Mouse (Mus musculus) brain, embryonic 18.5 days (tissue): Measurements from ENCODE around the gene Polr2h.
"Not testable (repeated sequence)": the region's sequence is repeated elsewhere in the genome, so short reads cannot be mapped to it uniquely, and the experiment has no call there.

ENCODE experiments used
- DNase-seq: peaks from one replicate; pipeline ENCODE4 v3.0.0-alpha.2; 2012; ENCODE audit warnings: low read depth, low spot score

Polr2h gene

DNA sequence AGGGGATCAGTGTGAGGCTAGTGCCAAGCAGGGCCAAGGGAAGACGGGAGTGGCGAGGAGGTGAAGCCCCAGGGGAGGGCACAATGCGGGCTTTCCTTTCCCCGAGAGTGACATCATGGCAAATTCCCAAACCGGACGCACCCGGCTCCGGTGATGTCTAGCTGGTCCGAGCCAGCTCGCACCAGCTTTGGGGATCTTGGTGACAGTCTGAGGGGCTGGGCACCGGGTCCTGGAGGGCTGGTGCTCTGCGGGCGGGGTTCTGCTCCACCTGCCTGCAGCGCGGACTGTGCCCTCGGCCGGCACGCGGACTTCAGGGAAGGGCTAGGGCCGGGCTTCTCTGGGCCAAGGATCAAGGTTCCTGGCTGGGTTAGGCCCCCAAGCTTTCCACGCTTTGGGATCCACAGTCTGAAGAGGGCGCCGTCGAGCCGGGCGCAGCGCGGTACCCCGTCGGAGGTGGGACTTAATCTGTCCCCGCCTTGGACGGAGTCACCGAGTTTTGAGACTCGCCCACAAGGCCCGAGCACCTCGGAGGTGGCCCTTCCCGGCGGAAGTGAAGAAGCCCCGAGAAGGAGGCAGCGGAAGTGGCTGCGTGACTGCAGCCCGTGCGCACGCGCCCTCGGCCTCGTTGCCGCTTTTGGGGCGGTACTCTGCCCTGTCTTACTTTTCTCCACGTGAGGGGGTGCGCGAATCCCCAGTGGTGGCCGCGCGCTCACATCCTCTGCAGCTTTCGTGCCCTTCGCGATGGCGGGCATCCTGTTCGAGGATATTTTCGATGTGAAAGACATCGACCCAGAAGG, at the start of gene Polr2h, which contains the start of gene Clcn2:
Polr2h (plus strand) TSS at position 485 of the 797 bp plus-strand sequence.
Clcn2 (minus strand) TSS at position 566 of the 797 bp plus-strand sequence.
- peak; percentile 90 for DNase-seq

DNA sequence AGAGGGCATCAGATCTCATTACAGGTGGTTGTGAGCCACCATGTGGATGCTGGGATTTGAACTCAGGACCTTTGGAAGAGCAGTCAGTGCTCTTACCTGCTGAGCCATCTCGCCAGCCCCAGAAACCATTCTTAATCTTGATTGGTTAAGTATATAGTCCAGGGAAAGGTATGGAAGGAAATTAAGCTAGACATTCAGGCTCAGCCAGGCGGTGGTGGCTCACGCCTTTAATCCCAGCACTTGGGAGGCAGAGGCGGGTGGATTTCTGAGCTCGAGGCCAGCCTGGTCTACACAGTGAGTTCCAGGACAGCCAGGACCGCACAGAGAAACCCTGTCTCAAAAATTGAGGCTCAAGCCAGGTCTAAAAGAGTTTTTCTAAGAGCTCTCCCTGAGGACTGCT, 49.5 kb upstream of the Polr2h start, which contains the start of gene Eif4g1:
Eif4g1 (plus strand) TSS at position 301 of the 400 bp plus-strand sequence.
- DNase-seq: not testable (repeated sequence)

DNA sequence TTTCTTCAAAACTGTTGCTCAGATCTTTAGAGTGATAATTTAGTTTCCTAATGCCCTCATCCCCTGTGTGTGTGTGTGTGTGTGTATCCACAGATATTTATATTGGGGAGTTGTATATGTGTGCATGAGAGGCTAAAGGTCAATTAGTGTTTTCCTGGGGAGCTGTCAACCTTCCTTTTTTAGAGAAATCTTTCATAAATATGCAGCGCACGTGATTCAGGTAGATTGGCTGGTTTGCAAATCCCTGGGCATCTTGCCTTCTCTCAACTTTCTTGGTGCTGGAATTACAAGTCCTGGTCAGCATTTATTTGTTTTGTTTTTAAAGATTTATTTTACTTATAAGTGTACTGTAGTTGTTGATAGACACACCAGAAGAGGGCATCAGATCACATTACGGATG, 47.2 kb upstream of the Polr2h start:
- DNase-seq: no peak

DNA sequence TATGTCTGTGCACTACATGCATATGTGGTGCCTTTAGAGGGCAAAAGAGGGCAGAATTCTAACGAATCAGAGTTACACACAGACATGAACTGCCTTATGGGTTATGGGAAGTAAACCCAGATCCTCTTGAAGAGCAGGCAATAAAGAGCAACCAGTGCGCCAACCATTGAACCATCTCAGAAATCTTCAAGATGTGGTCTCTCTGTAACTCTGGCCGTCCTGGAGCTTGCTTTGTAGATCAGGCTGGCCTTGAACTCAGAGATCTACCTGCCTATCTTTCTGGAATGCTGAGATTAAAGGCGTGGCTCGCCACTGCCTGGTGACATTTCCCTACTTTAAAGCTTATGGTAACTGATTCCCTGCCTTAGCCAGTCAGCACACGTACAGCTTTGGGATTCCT, 45.6 kb upstream of the Polr2h start:
- DNase-seq: no peak

DNA sequence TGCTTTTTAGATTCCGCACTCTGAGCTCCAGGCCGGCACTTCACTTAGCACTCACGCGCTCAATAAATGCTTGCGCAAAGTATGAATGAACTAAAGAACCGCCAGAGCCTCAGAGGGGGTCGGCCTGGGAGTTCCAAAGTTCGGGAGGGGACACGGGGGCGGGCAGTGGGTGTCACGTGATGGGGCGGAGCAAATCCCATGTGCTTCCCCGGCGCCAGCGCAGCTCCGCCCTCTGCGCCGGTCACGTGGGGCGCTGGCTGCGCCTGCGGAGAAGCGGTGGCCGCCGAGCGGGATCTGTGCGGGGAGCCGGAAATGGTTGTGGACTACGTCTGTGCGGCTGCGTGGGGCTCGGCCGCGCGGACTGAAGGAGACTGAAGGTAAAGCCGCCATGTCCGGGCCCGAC, 45.0 kb upstream of the Polr2h start:
- peak; percentile 84 for DNase-seq

DNA sequence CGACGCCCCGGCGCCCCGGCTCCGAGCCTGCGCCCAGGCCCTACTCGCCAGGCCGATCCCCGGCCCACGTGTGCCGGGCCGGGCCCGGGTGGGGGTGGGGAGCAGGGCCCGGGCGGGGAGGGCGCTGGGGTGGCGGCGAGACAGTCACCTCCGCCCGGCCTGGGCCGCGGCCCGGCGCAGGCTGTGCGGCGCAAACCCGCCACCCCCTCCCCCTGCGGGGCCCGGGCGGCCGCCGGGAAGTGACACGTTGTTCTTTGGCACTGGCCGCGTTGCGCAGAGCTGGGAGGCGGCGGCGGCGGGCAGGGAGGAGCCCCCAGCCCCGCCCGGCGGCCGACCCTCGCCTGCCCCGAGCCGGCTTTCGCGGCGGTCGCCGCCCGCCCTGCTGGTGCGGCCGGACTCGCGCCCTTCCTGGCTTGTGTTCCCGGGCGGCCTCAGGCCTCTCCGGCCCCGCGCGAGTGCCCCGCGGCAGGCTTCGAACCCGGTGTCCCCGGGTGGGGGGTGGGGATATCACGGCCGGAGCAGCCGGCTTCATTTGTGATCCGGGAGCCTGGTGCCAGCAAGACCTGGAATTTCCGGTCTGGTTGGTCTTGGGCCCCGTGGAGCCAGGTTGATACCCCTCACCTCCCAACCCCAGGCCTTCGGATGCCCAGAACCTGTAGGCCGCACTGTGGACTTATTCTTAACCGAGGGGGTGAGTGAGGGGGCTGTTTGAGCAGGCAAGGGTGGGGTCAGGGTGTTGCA, 44.3 kb upstream of the Polr2h start:
- no peak for DNase-seq

DNA sequence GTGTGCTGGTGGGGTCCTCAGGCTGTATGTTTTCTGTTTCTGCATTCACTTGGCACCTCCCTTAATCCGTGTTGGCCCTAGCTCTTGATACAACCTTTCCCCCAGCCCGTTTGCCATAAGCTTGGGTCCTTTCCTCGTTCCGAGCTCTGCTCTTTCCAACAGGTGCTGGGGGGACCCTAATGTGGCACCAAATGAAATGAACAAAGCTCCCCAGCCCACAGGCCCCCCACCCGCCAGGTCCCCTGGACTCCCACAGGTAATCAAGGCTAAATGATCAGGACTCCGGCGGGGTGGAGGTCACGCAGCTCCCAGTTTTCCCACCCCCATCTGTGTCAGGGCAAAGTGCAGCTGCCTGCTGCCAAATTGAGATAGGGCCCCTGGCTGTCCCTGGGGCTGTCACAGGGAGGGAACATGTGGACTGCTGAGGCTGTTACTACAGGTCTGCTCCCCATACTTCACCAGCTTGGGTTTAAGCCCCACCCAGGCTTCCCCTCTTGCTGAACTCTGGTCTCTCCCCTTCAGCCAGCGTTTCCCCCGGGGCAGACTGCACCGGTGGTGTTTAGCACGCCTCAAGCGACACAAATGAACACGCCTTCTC, 43.7 kb upstream of the Polr2h start:
- DNase-seq: no peak

DNA sequence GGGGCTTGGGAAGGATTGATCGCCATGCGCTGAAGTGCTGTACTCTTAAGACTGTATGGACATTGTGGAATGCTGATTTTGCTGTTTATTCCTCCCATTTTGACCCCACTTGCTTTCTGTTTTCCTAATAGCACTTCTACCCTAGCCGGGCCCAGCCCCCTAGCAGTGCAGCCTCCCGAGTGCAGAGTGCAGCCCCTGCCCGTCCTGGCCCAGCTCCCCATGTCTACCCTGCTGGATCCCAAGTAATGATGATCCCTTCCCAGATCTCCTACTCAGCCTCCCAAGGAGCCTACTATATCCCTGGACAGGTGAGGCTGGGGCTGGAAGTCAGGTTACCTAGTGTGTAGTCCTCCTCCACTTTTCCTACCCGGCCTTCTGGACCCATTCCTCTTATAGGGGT, 42.3 kb upstream of the Polr2h start:
- no peak for DNase-seq

DNA sequence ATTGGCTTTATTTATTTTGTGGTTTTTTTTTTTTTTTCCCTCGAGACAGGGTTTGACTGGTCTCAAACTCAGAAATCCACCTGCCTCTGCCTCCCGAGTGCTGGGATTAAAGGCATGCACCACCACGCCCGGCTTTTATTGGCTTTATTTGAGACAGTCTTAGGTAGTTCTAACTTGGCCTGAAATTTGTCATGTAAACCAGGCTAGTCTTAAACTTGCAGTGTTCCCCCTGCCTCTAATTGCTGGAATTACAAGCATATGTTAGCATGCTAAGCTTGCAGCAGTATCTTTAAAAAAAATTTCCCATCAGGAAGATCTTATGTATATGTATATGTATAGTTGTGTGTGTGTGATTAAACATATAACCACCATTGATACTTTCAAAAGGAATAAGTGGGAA, 40.8 kb upstream of the Polr2h start:
- no peak for DNase-seq

DNA sequence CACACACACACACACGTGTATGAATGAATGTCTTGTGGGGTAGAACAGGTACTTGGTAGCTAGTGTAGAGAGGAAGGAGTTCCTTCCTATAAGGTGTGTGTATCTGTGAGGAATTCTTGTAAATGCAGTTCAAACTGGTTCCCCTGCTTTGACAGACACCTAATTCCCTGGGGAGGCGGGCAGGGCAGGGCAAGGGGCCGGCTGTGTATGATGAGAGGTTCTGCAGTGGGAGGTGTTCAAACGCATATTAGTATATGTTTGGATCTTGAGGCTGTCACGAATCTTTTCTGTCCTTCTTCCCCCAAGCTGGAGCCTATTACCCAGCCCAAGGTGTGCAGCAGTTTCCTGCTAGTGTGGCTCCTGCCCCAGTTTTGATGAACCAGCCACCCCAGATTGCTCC, 40.1 kb upstream of the Polr2h start:
- DNase-seq: no peak

DNA sequence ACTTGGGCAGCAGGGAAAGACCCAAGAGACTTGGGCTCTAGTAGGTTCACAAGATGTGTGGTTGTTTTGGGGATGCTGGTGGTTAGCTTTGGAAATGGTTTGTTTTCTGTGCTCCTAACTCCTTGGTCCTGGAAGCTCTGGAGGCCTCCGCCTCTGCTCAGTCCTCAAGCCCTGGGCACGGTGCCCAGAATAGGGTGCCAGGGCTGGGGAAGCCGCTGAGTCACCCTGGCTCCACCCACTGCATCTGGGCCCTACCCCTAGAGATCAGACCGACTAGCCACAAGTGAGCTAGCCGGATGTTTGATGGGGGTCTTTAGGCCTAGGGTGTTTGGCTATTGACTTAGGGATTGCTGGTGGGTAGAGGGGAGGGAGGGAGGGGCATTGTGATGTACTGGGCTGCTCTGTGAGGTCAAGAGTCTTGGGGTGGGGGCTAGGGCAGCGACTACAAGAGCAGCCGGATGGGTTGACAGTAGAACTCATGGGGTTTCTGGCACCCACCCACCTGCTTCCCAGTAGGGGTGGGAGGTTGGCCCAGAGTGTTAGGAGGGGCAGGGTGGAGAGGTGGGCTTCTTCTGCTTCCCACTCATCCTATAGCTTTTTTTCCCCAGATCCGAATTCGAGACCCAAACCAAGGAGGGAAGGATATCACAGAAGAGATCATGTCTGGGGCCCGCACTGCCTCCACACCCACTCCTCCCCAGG, 39.3 kb upstream of the Polr2h start:
- DNase-seq: no peak

DNA sequence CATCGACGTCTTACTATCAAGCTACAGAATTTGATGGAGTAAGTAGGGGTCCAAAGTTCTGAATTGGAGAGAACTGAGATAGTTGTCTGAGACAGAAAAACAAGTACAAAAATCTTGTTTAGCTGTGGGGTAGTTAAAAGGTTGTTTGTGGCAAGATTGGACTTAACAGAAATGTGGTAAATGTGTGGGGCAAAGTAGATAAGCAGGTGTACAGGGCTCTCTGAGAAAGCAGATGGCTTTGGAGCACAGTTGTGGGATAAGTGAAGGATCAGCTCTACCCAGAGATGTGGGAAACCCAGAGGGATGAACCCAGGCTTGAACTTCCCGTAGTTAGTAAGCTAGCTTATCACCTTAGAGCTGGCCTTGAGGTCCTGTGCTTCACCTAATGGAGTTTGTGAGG, 26.7 kb upstream of the Polr2h start:
- no peak for DNase-seq

DNA sequence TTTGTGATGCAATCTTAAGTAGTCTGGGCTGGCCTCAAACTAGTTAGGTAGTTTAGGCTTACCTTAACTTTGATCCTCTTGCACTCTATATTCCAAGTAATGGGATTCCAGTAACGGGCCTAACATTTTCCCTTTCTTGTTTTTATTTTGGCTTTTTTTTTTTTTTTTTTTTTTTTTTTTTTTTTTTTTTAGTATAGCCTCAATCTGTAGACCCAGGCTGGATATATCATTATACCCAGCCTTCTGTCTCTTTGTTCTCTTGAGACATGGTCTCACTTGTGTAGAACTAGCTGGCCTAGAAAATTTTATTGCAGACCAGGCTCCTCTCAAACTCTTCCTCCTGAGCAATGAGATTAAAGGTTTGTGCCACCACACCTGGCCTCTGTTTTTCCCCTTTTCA, 25.8 kb upstream of the Polr2h start:
- no peak for DNase-seq

DNA sequence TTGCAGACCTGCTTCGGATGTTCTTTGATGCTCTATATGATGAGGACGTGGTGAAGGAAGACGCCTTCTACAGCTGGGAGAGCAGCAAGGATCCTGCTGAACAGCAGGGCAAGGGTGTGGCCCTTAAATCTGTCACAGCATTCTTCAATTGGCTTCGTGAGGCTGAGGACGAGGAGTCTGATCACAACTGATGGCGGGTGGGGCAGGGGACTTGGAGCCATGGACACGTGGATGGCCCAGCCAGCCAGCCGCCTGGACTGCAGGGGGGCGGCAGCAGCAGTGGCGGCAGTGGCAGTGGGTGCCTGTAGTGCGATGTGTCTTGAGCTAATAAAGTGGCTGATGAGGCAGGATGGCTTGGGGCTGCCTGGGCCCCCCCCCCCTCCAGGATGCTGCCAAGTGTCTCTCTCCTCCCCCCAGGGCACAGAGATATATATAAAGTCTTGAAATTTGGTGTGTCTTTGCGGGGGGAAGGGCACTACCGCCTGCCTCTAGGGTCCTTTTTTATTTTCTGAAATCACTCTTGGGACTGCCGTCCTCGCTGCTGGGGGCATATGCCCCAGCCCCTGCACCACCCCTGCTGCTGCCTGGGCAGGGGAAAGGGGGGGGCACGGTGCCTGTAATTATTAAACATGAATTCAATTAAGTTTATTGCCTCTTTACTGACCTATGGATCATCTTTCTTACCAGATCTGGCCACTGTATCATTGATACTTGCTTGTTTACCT, 25.1 kb upstream of the Polr2h start:
- DNase-seq: no peak

DNA sequence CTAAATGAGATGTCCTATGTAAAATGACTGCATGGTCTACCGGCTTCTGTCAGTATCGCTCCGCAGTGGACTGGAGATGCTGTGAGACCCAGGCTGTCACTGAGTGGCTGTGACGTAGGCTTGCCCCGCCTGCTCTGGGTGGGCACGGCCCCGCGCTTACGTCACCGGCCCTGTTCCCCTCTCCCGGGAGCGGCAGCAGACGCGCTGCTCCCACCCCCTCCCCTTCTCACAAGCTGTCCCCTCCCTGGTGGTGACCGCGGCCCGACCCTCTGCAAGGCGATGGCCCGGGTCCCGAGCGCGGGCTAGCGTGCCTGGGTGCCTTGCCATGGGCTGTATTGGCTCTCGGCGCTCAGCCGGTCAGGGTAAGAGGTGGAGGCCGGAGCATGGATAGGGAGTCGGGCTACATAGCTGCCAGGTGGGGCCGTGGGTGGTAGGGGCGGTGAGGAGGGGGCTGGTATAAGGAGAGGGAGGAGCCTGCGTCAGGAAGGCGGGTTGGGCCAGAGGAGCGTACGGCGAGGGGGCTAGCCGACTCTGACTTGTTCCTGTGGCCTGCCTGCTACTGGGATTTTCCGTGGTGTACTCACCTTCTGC, 24.3 kb upstream of the Polr2h start, which contains the start of gene Fam131a:
Fam131a (plus strand) TSS at position 131 of the 591 bp plus-strand sequence.
- peak; percentile 85 for DNase-seq

DNA sequence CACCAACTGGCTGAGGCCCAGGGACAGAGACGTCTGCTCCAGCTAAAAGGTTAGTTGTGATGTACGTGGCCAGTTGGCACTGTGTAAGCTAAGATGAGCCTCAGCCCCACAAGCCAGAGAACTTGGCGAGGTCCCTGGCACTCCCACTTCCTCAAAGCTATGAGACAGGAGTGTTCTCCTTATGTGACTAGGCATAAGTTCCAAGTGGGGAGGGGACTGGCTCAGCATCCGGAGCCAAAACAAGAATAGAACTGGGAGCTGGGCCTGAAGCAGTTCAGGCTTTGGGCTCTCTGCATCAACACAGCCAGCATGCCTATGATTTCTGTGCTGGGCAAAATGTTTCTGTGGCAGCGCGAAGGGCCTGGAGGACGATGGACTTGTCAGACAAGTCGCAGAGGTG, 22.7 kb upstream of the Polr2h start:
- DNase-seq: peak; percentile 52

DNA sequence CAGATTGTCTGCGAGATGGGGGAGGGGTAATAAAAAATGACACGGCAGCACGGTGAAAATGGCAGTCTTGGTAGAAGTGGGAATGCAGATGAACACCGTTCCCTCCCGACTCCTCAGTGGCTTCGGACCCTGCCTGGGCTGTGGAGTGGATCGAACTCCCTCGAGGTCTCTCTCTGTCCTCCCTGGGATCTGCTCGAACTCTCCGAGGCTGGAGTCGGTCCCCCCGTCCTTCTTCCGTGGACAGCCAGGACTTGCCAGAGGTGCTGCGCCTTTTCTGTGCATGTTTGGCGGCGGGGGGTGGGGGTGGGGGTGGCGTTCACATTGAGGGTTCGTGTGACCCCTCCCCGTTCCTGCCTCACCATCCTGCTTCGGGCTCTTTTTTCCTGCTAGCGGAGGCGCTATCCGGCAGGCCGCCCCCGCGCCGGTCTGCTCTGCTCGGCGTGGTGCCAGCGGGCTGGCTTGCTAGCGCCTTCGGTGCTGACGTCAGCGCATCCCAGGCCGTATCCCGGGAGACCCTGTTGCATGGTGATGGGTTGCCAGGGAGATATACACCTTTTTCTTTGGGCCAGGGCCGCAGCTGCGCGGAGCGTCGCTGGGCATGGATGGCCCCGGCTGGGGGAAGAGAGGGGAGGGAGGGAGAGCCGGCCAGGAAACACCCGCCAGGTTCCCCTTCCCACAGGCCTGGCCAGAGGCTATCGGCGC, 21.7 kb upstream of the Polr2h start:
- DNase-seq: peak; percentile 84

DNA sequence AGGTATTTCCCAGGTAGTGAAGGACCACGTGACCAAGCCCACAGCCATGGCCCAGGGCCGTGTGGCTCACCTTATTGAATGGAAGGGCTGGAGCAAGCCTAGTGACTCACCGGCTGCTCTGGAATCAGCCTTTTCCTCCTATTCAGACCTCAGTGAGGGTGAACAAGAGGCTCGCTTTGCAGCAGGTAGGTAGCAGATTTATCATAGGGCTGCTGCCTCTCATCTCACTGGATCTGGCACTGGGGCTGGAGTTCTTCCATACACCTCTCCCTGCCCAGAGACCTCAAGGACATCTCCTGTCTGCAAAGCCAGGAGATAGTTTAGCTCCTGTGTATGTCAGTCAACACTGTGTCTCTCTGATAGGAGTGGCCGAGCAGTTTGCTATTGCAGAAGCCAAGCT, 18.2 kb upstream of the Polr2h start:
- no peak for DNase-seq

DNA sequence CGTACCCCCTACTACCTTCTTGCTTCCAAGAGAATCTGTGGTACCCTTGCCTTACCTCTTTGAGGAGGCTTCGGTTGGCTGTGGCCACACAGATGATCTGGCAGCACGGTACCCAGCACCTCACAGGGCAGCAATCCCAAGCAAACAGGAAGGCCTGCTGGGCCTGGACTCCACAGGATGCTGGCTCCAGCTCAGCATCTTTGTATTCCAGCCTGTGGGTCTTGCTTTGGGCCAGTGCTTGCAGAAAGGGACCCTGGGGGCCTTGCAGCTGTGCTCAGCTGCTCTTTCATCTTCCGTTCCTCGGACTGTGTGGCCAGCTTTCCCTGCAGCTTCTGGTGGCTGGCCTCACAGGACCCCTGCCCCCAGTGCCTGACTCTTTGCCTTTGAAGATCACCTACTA, 17.4 kb upstream of the Polr2h start:
- DNase-seq: no peak

DNA sequence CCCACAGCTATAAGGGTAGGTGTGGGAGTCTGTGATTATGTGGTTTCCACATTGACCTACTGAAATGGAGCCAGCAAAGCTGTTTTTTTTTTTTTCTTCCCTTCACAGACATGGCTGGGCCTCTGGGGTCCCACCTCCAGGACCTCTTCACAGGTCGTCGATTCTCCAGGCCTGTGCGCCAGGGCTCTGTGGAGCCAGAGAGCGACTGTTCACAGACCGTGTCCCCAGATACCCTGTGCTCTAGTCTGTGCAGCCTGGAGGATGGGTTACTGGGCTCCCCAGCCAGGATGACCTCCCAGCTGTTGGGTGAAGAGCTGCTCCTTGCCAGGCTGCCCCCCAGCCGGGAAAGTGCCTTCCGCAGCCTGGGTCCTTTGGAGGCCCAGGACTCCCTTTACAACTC, 16.1 kb upstream of the Polr2h start:
- no peak for DNase-seq
